7 mouse cellular contexts compared by ENCODE assay signal in genomic region chr4:58551820-58552219, GRCm38 (mm10). TPM values are rescaled to one million over a fixed set of nuclear protein-coding genes. Genes with fewer than 3 reads are reported as not detected.
DNase-seq lines count a peak whose midpoint lies in the region; ATAC-seq and TF ChIP-seq lines count a peak whose summit lies in the region.

No protein-coding gene starts in this region.

- H3K9ac ChIP-seq in intestine, postnatal 0 days (ENCODE audit: low read depth, low read length): no peak overlapping the region
- peak overlapping the region; percentile 95 for H3K9ac ChIP-seq in limb, embryonic 14.5 days (ENCODE audit: low read depth, low read length, severe bottlenecking)
- no peak overlapping the region for H3K9ac ChIP-seq in midbrain, embryonic 15.5 days

- peak overlapping the region; percentile 94 for H3K27ac ChIP-seq in intestine, postnatal 0 days (ENCODE audit: low read depth, low read length)
- H3K27ac ChIP-seq in limb, embryonic 14.5 days (replicated peaks; ENCODE audit: low read depth, low read length): peak overlapping the region; percentile 95
- no peak overlapping the region for H3K27ac ChIP-seq in midbrain, embryonic 15.5 days

- DNase-seq in adrenal gland, adult 8-10 months: peak; percentile 69
- DNase-seq in embryo, embryonic 10.5 days (ENCODE audit: low spot score): peak; percentile 94
- peak; percentile 96 for DNase-seq in heart, adult 11 months
- DNase-seq in limb, embryonic 14.5 days (ENCODE audit: low spot score): peak; percentile 90
- DNase-seq in splenic B cell, adult 2 months (ENCODE audit: low read depth, low spot score): peak; percentile 58

- WGBS in intestine, postnatal 0 days: 3% methylated on average over 4 of the region's 4 CpGs
- WGBS in limb, embryonic 14.5 days: 1% methylated on average over 4 of the region's 4 CpGs
- WGBS in midbrain, embryonic 15.5 days: 2% methylated on average over 4 of the region's 4 CpGs

- H3K36me3 ChIP-seq in intestine, postnatal 0 days (ENCODE audit: control insufficient read depth, insufficient read depth): peaks cover 11% of the 10 kb centered on the region; the same call in 1 of the 2 replicates
- peaks cover 19% of the 10 kb centered on the region for H3K36me3 ChIP-seq in limb, embryonic 14.5 days (ENCODE audit: control insufficient read depth, insufficient read depth, low read length)
- H3K36me3 ChIP-seq in midbrain, embryonic 15.5 days (replicated peaks): no peaks in the 10 kb centered on the region
- H3K36me3 ChIP-seq in splenic B cell, adult 2 months (ENCODE audit: control insufficient read depth, insufficient read depth, low read length, poor library complexity, severe bottlenecking): no peaks in the 10 kb centered on the region

- ATAC-seq in intestine, postnatal 0 days: no peak
- ATAC-seq in limb, embryonic 14.5 days (ENCODE audit: low FRiP score, low read depth): 0 out of 2 replicates have a peak, but pooled peaks have one; percentile 49
- ATAC-seq in midbrain, embryonic 15.5 days (replicated peaks): no peak

- no peaks in the 10 kb centered on the region for H3K27me3 ChIP-seq in intestine, postnatal 0 days (replicated peaks; ENCODE audit: control insufficient read depth, insufficient read depth, low read length)
- H3K27me3 ChIP-seq in limb, embryonic 14.5 days (ENCODE audit: control insufficient read depth, insufficient read depth, low read length): no peaks in the 10 kb centered on the region
- no peaks in the 10 kb centered on the region for H3K27me3 ChIP-seq in midbrain, embryonic 15.5 days (replicated peaks)
- H3K27me3 ChIP-seq in splenic B cell, adult 2 months (ENCODE audit: control insufficient read depth, insufficient read depth, low read length, poor library complexity, severe bottlenecking): peaks cover 2% of the 10 kb centered on the region

- H3K4me3 ChIP-seq in intestine, postnatal 0 days (ENCODE audit: low read depth, low read length): peak overlapping the region; percentile 71
- H3K4me3 ChIP-seq in limb, embryonic 14.5 days (replicated peaks; ENCODE audit: low read length): peak overlapping the region; percentile 82
- H3K4me3 ChIP-seq in midbrain, embryonic 15.5 days: peak overlapping the region; percentile 68; the same call in 1 of the 2 replicates

- peak overlapping the region; percentile 93 for H3K4me2 ChIP-seq in intestine, postnatal 0 days (replicated peaks; ENCODE audit: low read depth)
- H3K4me2 ChIP-seq in limb, embryonic 14.5 days (replicated peaks; ENCODE audit: low read depth, low read length, severe bottlenecking): peak overlapping the region; percentile 88
- H3K4me2 ChIP-seq in midbrain, embryonic 15.5 days: peak overlapping the region; percentile 81

- peak; percentile 97 for TF ChIP-seq CTCF in intestine, postnatal 0 days (IDR thresholded peaks at IDR 0.05; ENCODE audit: low read depth)

- H3K4me1 ChIP-seq in intestine, postnatal 0 days (replicated peaks; ENCODE audit: control insufficient read depth, insufficient read depth, low read length): peaks cover 8% of the 10 kb centered on the region
- peaks cover 44% of the 10 kb centered on the region for H3K4me1 ChIP-seq in limb, embryonic 14.5 days (ENCODE audit: control insufficient read depth, insufficient read depth, low read length)
- peaks cover 5% of the 10 kb centered on the region for H3K4me1 ChIP-seq in midbrain, embryonic 15.5 days

- peak; percentile 59; the same call in 1 of the 2 replicates for TF ChIP-seq POLR2A in limb, embryonic 14.5 days (IDR thresholded peaks at IDR 0.05; ENCODE audit: borderline replicate concordance, extremely low read depth, insufficient read depth, insufficient read length)

- H3K9me3 ChIP-seq in intestine, postnatal 0 days (ENCODE audit: control insufficient read depth): no peaks in the 10 kb centered on the region
- H3K9me3 ChIP-seq in limb, embryonic 14.5 days (ENCODE audit: control insufficient read depth, low read length): no peaks in the 10 kb centered on the region
- no peaks in the 10 kb centered on the region for H3K9me3 ChIP-seq in midbrain, embryonic 15.5 days

RNA-seq across cellular contexts. Expression of gene Lpar1, which starts 1.9 kb away (rescaled TPM):
- total RNA-seq in adrenal gland, adult 8-10 months (2022): 10 to 100 TPM; 18.1 to 34.1 (median 27.7) TPM
- polyA plus RNA-seq in intestine, postnatal 0 days (2015; fragmentation: Nextera tagmentation; extraction: Ambion mirVana): 64.9 and 70.3 TPM in 2 replicates
- polyA plus RNA-seq in limb, embryonic 14.5 days (2012; rRNA removed): 90.8 and 114 TPM in 2 replicates
- 161 and 187 TPM in 2 replicates for polyA plus RNA-seq in limb, embryonic 14.5 days (2014; fragmentation: Nextera tagmentation; extraction: Ambion mirVana)
- 27.6 and 28.7 TPM in 2 replicates for polyA plus RNA-seq in midbrain, embryonic 15.5 days (2015; fragmentation: Nextera tagmentation; extraction: Ambion mirVana)
